Mouse (Mus musculus): ENCODE measurements around the gene Zfr. TPM values are rescaled to one million over a fixed set of nuclear protein-coding genes. Genes with fewer than 3 reads are reported as not detected.
"Not testable (repeated sequence)": the region's sequence is repeated elsewhere in the genome, so short reads cannot be mapped to it uniquely, and the experiment has no call there.

The Zfr gene
- polyA plus RNA-seq, 1 experiment = 30.5 TPM

DNA sequence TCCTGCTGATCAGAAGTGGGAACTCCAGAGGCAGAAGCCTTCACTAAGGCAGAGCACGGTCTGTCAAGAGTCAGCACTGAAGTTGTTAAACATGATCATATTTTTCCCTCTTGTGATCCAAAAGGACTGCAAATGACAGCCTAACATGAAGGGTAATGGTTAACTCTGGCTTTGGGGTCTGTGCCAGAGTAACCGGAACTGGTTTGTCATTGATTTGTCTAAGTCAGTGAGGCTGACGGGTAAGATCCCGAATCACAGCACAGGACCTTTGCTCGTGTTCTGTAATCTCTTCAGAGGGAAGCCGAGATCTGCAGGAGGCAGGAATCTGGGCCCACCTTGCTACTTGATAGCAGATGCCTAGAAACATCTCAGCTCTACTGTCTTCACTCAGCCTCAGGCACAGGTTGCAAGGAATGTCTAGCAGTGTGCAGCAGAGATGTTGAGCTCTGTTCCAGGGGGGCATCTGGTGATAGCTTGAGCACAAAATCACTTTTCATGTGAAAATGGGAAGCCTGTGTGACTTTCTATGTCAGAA lies 90.0 kb downstream of the Zfr start:
- TF ChIP-seq FLI1 (IDR thresholded peaks at IDR 0.05; ENCODE audit: low read length) = no peak
- no peak for TF ChIP-seq GATA1 (IDR thresholded peaks at IDR 0.05; ENCODE audit: borderline replicate concordance, low read length)
- Histone ChIP-seq H3K4me3 (replicated peaks) (peak overlapping the region; percentile 97), H3K36me3 (replicated peaks; ENCODE audit: low read length) (peaks cover 49% of the 10 kb centered on the region), H3K27me3 (replicated peaks) (no peaks in the 10 kb centered on the region), H3K4me1 (peaks cover 80% of the 10 kb centered on the region), H3K9me3 (0 out of 2 replicates have a peak, but pooled peaks cover 3% of the 10 kb centered on the region)

DNA sequence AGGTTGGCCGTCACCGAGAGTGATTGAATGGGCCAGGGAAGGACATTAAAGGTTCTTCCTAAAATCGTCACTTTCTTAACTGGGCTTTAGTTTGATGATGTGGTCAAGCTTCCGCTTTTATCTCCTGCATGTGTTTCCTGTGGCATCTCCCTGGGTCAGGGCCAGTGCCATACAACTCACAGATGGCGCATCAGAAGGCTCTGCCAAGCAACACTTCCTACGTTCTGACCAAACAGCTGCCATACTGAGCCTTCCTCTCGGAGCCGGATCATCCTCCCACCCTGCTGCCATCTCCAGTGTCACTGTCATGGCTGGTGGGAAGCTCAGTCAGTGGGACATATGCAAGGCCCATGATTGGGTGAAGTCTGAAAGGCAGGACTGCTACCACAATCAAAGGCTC lies 93.9 kb downstream of the Zfr start:
- Histone ChIP-seq H3K36me3 (replicated peaks; ENCODE audit: low read length) (peaks cover 86% of the 10 kb centered on the region), H3K4me1 (peaks cover 100% of the 10 kb centered on the region), H3K4me3 (replicated peaks) (peak overlapping the region; percentile 80), H3K9me3 (0 out of 2 replicates have a peak, but pooled peaks cover 3% of the 10 kb centered on the region), H3K27me3 (replicated peaks) (no peaks in the 10 kb centered on the region)
- TF ChIP-seq FLI1 (IDR thresholded peaks at IDR 0.05; ENCODE audit: low read length) = peak; percentile 65; the same call in 1 of the 2 replicates
- peak; percentile 68; the same call in 2 of the 3 replicates for TF ChIP-seq GATA1 (IDR thresholded peaks at IDR 0.05; ENCODE audit: borderline replicate concordance, low read length)

DNA sequence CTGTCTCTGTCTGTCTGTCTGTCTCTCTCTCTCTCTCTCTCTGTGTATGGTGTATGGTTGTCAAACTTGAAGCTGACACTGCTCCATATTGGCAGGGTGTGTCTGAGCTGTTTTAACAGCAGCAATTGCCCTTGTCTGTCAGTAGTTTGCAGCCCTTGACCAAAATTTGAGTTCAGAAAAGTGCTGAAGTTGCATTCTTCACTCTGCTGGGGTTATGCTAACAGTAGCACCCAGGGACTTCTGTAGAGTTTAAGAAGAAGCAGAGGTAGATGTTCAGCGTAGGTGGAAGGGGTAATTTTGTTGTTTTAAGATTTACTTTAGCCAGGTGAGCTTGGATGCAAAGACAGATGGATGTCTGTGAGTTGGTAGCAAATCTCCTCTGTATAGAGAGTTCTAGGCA lies 94.6 kb downstream of the Zfr start:
- TF ChIP-seq GATA1 (IDR thresholded peaks at IDR 0.05; ENCODE audit: borderline replicate concordance, low read length) (no peak), FLI1 (IDR thresholded peaks at IDR 0.05; ENCODE audit: low read length) (no peak)
- Histone ChIP-seq H3K9me3 (0 out of 2 replicates have a peak, but pooled peaks cover 3% of the 10 kb centered on the region), H3K36me3 (replicated peaks; ENCODE audit: low read length) (peaks cover 83% of the 10 kb centered on the region), H3K27me3 (replicated peaks) (no peaks in the 10 kb centered on the region), H3K4me1 (peaks cover 100% of the 10 kb centered on the region), H3K4me3 (replicated peaks) (peak overlapping the region; percentile 38)

DNA sequence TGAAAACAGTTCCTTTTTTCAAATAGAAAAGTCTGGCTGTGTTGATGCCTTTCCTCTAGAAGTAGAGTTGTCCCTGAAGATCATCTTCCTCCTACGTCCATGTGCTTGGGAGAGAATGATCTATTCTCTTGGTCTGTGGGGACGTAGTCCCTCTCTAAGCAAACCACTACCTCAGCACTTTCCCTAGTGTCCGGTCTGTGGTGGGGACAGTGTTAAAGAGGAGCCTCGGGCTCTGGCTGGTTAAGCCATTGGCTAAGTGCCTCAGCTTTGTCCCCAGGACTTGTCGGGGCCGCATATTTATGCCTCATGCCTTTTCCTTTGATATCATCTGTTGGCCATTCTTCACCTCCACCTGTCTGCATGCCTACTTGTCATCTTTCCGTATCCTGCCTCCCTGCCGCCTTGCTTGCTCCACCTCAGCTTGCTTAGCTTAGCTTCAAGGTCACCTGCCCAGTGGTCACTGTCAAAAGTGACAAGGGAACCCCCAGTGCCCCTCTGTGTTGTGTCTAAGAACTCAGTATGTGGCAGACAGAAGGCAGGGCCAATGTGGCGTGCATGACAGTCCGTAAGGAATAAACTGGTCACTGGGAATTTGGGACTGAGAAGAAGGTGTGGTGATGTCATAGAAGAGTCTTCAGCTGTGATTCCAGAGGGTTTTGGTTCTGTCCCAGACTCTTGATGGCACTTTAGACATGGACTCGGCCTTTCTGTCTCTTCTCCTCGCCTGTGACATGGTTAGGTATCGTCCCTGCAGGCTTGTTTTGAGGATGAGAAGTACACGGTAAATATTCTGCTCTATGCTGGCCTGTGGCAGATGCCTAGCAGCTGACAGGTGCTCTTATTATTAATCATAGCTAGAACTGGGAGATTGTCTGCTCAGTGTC lies 97.1 kb downstream of the Zfr start:
- Histone ChIP-seq H3K4me1 (peaks cover 100% of the 10 kb centered on the region), H3K36me3 (replicated peaks; ENCODE audit: low read length) (peaks cover 75% of the 10 kb centered on the region), H3K27me3 (replicated peaks) (no peaks in the 10 kb centered on the region), H3K9me3 (no peaks in the 10 kb centered on the region), H3K4me3 (replicated peaks) (peak overlapping the region; percentile 55)
- no peak for TF ChIP-seq FLI1 (IDR thresholded peaks at IDR 0.05; ENCODE audit: low read length)
- TF ChIP-seq GATA1 (IDR thresholded peaks at IDR 0.05; ENCODE audit: borderline replicate concordance, low read length) = no peak

DNA sequence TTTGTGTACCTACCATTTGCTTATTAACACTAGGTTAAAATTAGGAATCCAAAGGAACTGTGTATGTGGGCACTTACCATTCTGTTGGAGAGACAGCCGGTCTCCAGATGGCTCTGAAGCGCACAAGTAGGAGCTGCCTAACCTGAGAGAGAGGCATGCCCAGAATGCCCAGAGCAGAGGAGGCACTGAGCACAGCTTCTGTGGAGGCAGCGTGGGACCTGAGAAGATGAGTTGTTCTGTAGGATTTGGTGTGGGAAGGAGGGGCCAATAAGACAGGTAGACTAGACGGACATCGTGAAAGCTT lies 97.7 kb downstream of the Zfr start:
- Histone ChIP-seq H3K4me1 (peaks cover 100% of the 10 kb centered on the region), H3K36me3 (replicated peaks; ENCODE audit: low read length) (peaks cover 74% of the 10 kb centered on the region), H3K27me3 (replicated peaks) (no peaks in the 10 kb centered on the region), H3K4me3 (replicated peaks) (peak overlapping the region; percentile 51), H3K9me3 (no peaks in the 10 kb centered on the region)
- no peak for TF ChIP-seq FLI1 (IDR thresholded peaks at IDR 0.05; ENCODE audit: low read length)
- TF ChIP-seq GATA1 (IDR thresholded peaks at IDR 0.05; ENCODE audit: borderline replicate concordance, low read length) = no peak

DNA sequence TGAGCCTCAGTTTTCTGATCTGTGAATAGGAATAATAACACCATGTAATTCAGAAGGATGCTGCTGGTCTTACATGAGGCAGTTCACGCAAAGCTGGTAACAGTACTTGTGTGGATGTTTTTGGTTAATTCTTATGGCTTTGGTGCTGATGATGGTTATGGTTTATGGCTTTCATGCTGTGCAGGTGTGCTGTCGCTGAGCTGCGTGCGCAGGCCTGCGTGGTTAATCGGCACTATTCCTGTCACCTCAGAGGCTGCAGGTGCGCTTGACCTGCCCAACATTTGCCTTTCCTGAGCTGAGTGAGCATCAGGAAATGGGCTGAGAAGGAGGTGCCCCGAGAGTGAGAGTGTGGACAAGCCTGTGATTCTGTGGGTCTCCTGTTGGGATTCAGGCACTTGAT lies 98.5 kb downstream of the Zfr start:
- Histone ChIP-seq H3K4me3 (replicated peaks) (peak overlapping the region; percentile 62), H3K36me3 (replicated peaks; ENCODE audit: low read length) (peaks cover 77% of the 10 kb centered on the region), H3K4me1 (peaks cover 100% of the 10 kb centered on the region)

DNA sequence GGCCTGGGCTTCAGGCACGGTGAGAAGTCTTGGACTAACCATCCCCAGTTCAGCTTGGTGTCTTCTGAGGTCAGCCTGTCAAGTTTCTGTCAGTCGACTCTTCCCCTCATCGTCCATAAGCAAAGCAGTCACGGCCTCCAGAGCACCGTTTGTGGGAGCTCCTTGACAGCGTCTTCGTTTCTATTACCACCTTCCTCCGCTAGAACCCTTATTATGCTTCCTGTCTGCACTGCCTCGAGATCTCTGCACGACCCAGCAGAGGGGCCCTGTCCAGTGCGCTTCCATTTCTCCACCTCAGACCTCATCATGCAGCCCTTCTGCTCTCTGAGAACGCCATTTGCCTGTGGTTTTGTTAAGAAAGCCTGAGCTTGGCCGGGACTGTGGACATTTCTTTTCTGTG lies 99.2 kb downstream of the Zfr start:
- Histone ChIP-seq H3K9me3 (no peaks in the 10 kb centered on the region), H3K4me3 (replicated peaks) (peak overlapping the region; percentile 70), H3K27me3 (replicated peaks) (no peaks in the 10 kb centered on the region), H3K36me3 (replicated peaks; ENCODE audit: low read length) (peaks cover 76% of the 10 kb centered on the region), H3K4me1 (peaks cover 100% of the 10 kb centered on the region)
- TF ChIP-seq GATA1 (IDR thresholded peaks at IDR 0.05; ENCODE audit: borderline replicate concordance, low read length) = no peak
- no peak for TF ChIP-seq FLI1 (IDR thresholded peaks at IDR 0.05; ENCODE audit: low read length)

More for the DNA sequence above, 98.5 kb downstream of the Zfr start:
- Histone ChIP-seq H3K9me3 (no peaks in the 10 kb centered on the region), H3K27me3 (replicated peaks) (no peaks in the 10 kb centered on the region)
- TF ChIP-seq GATA1 (IDR thresholded peaks at IDR 0.05; ENCODE audit: borderline replicate concordance, low read length) = no peak
- no peak for TF ChIP-seq FLI1 (IDR thresholded peaks at IDR 0.05; ENCODE audit: low read length)

DNA sequence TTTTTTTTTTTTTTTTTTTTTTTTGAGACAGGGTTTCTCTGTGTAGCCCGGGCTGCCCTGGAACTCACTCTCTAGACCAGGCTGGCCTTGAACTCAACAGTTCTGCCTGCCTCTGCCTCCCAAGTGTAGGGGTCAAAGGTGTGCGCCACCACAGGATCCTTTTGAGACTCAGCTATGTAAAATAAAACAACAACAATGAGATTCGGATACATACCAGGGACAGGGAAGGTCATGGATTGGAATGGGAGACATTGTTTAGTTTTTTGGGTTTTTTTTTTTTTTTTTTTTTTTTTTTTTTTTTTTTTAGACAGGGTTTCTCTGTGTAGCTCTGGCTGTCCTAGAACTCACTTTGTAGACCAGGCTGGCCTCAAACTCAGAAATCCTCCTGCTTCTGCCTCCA lies 99.7 kb downstream of the Zfr start:
- Histone ChIP-seq H3K36me3 (replicated peaks; ENCODE audit: low read length) (peaks cover 73% of the 10 kb centered on the region), H3K4me1 (peaks cover 100% of the 10 kb centered on the region)
- H3K27me3 ChIP-seq (replicated peaks); H3K9me3 ChIP-seq; H3K4me3 ChIP-seq (replicated peaks): not testable (repeated sequence)

DNA sequence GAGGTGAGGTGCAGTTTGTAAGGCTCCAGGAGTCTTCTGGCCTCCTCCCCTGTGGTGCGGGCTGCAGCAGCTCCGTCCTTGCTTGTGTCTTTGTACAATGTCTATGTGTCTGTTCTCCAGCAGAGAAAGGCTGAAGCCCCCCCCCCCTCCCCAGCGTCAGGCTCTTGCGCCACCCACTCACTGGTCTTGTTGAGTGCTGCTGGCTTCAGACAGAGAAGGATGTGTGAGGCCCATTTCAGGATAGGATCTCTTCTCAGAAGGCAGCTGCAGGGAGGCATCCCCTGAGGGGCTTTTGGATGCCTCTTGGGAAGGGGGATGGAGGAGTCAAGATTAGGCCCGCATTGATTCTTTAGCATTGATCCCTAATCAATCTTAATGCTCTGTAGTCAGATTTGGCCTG lies 100.2 kb downstream of the Zfr start:
- Histone ChIP-seq H3K9me3 (no peaks in the 10 kb centered on the region), H3K4me1 (peaks cover 100% of the 10 kb centered on the region), H3K4me3 (replicated peaks) (no peak overlapping the region), H3K36me3 (replicated peaks; ENCODE audit: low read length) (peaks cover 74% of the 10 kb centered on the region), H3K27me3 (replicated peaks) (no peaks in the 10 kb centered on the region)
- TF ChIP-seq GATA1 (IDR thresholded peaks at IDR 0.05; ENCODE audit: borderline replicate concordance, low read length) = no peak
- TF ChIP-seq FLI1 (IDR thresholded peaks at IDR 0.05; ENCODE audit: low read length) = no peak

DNA sequence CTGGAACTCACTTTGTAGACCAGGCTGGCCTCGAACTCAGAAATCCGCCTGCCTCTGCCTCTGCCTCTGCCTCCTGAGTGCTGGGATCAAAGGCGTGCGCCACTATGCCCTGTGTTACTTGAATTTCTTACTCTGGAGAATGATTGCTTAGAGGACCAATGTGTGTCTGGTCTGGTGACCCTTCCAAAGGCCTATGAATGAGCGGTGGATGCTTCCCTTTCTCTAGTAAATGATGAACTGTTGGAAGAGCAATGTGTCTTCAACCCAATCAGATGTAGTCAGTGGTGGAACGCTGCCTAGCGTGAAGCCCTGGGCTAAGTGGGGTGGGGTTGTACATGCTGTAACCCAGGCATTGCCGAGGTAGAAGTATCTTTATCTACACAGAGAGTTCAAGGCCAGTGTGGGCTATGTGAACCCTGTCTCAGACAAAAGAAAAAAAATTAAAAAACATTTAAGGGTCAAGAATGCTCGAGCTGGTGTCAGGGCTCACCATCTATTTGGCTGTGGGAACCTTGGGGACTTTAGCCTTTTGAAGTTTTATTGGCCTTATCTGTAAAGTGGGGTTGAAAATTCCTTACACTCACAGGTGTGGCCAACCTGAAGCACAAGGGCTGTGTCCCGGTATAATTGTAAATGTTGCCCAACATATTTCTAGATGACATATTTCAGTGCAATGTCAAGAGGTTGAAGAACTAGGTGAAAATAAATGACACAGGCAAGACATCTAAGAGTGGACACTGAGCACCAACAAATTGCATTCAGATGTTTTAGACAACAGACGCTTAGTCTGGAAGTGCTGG lies 101.2 kb downstream of the Zfr start:
- Histone ChIP-seq H3K36me3 (replicated peaks; ENCODE audit: low read length) (peaks cover 69% of the 10 kb centered on the region), H3K4me3 (replicated peaks) (peak overlapping the region; percentile 42), H3K4me1 (peaks cover 100% of the 10 kb centered on the region), H3K9me3 (no peaks in the 10 kb centered on the region), H3K27me3 (replicated peaks) (no peaks in the 10 kb centered on the region)
- TF ChIP-seq GATA1 (IDR thresholded peaks at IDR 0.05; ENCODE audit: borderline replicate concordance, low read length) (no peak), FLI1 (IDR thresholded peaks at IDR 0.05; ENCODE audit: low read length) (no peak)

All from megakaryocyte, embryonic 14.5 days (primary cell).